Mouse (Mus musculus): ENCODE measurements around the gene Slc37a3.

DNA sequence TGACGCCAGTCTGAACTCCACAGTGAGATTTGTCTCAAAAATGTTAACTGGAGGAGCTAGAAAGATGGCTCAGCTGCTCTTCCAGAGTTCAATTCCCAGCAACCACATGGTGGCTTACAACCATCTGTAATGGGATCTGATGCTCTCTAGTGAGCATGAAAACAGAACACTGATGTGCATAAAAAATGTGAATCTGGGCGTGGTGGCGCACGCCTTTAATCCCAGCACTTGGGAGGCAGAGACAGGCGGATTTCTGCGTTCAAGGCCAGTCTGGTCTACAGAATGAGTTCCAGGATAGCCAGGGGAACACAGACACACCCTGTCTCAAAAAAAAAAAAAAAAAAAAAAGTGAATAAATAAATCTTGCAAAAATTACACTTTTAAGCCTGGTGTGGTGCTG, 19.6 kb upstream of the Slc37a3 start:
- TF ChIP-seq CTCF (IDR thresholded peaks at IDR 0.05; ENCODE audit: control insufficient read depth, insufficient read depth, low read length) = no peak
- TF ChIP-seq POLR2A (IDR thresholded peaks at IDR 0.05; ENCODE audit: borderline replicate concordance, control insufficient read depth, low read depth, low read length) = no peak
